Mouse (Mus musculus) intestine, postnatal 0 days (tissue): Measurements from ENCODE around the gene Uvrag. TPM values are rescaled to one million over a fixed set of nuclear protein-coding genes. Genes with fewer than 3 reads are reported as not detected.

ENCODE experiments used
- ATAC-seq: fragments of 200-750 bp; cut with Nextera tagmentation; 2 replicates; pipeline ENCODE4 v1.8.0; 2017; ENCODE audit warnings: mild to moderate bottlenecking, moderate TSS enrichment, moderate library complexity
- H3K27ac ChIP-seq: fragments of 300-500 bp; sonication (generic); 2 replicates; pipeline ENCODE4 v1.5.1; 2014; ENCODE audit warnings: mild to moderate bottlenecking, low read depth, low read length, moderate library complexity
- H3K27me3 ChIP-seq: fragments of 300-500 bp; sonication (generic); replicated peaks from 2 replicates; pipeline ENCODE4 v1.6.1; 2014; ENCODE audit warnings: low read length, mixed read lengths; ENCODE audit not compliant: control insufficient read depth, insufficient read depth
- H3K36me3 ChIP-seq: fragments of 300-500 bp; sonication (generic); 2 replicates; pipeline ENCODE4 v1.6.1; 2014; ENCODE audit warnings: mild to moderate bottlenecking, moderate library complexity; ENCODE audit not compliant: control insufficient read depth, insufficient read depth
- H3K4me1 ChIP-seq: fragments of 300-500 bp; sonication (generic); replicated peaks from 2 replicates; pipeline ENCODE4 v1.6.1; 2014; ENCODE audit warnings: antibody characterized with exemption, low read length, mixed read lengths; ENCODE audit not compliant: control insufficient read depth, insufficient read depth
- H3K4me2 ChIP-seq: fragments of 300-500 bp; sonication (generic); replicated peaks from 2 replicates; pipeline ENCODE4 v1.6.1; 2014; ENCODE audit warnings: low read depth, mild to moderate bottlenecking, moderate library complexity
- H3K4me3 ChIP-seq: fragments of 300-500 bp; sonication (generic); 2 replicates; pipeline ENCODE4 v1.5.1; 2014; ENCODE audit warnings: low read depth, low read length
- H3K9ac ChIP-seq: fragments of 300-500 bp; sonication (generic); 2 replicates; pipeline ENCODE4 v1.6.1; 2014; ENCODE audit warnings: mild to moderate bottlenecking, low read depth, low read length
- H3K9me3 ChIP-seq: fragments of 300-500 bp; sonication (generic); 2 replicates; pipeline ENCODE4 v1.6.1; 2016; ENCODE audit warnings: mixed run types; ENCODE audit not compliant: control insufficient read depth
- CTCF ChIP-seq: sonication (generic); IDR thresholded peaks from 2 replicates; pipeline ENCODE4 v1.5.1; 2016; ENCODE audit warnings: low read depth, mild to moderate bottlenecking, control low read depth, antibody characterized with exemption, moderate library complexity
- WGBS: fragments of 180-500 bp; shearing (Covaris S2); extraction: QIAGEN DNeasy Blood & Tissue Kit; methylation state at CpG from one replicate; pipeline ENCODE4 v1.1.7; 2014; 5-methylcytosine and 5-hydroxymethylcytosine counted together
- polyA plus RNA-seq: library from polyadenylated mRNA; unstranded; fragments of >200 nt; fragmentation: Nextera tagmentation; extraction: Ambion mirVana; gene quantifications from 2 replicates; pipeline ENCODE4 v1.2.1, GENCODE M21; 2015

Uvrag gene
- polyA plus RNA-seq, 1 experiment from 2014 or later = 12.0 TPM

DNA sequence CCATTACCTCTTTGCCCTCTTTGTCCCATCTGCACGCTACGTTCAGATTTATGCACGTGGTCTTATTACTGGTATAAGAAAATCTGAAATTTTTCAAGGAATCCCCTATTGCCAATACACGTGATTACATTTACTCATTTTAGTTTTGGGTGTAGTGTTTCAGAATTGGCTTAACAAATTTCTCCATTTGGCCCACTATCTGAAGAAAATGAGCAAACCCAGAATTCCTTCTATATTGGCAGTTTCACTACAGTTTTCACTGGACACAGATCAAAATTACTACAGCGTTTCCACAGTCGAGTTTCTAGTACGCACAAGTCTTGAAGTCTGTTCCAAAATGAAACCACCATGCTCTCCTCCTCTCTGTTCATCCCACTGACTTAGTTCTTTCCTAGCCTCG is 104.7 kb downstream of the Uvrag start:
- Histone ChIP-seq H3K27me3 (no peaks in the 10 kb centered on the region), H3K9ac (no peak overlapping the region), H3K4me3 (no peak overlapping the region), H3K9me3 (no peaks in the 10 kb centered on the region), H3K36me3 (no peaks in the 10 kb centered on the region), H3K4me1 (no peaks in the 10 kb centered on the region), H3K27ac (no peak overlapping the region), H3K4me2 (no peak overlapping the region)
- no peak for TF ChIP-seq CTCF
- ATAC-seq = no peak
- WGBS = 83% methylated on average over 8 of the region's 8 CpGs

DNA sequence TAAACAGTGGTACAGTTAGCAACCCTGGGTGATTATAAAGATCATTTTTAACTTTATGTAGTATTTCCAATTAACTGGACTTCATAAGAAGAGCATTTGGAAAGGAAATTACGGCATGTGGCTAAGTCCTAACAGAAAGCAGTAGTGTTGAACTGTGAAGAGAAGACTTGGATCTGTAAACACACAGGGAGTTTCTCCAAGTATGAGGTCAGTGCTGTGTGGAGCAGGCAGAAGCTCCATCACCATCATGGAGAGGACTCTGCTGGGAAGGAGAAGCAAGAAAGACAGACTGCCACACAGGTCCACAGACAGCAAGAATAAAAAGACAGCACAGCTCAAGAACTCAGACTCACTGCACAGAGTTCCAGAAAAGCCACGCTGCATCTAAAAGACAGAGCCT is 106.0 kb downstream of the Uvrag start:
- Histone ChIP-seq H3K4me3 (no peak overlapping the region), H3K27ac (no peak overlapping the region), H3K9me3 (no peaks in the 10 kb centered on the region), H3K4me1 (no peaks in the 10 kb centered on the region), H3K36me3 (0 out of 2 replicates have a peak, but pooled peaks cover 5% of the 10 kb centered on the region), H3K4me2 (no peak overlapping the region), H3K9ac (no peak overlapping the region), H3K27me3 (no peaks in the 10 kb centered on the region)
- ATAC-seq = no peak
- no peak for TF ChIP-seq CTCF
- WGBS = 84% methylated on average over 2 of the region's 2 CpGs

GRCm38 (mm10) chr7:99033838-99034237 is 107.1 kb downstream of the Uvrag start:
- H3K27me3 ChIP-seq = no peaks in the 10 kb centered on the region
- H3K9me3 ChIP-seq = no peaks in the 10 kb centered on the region
- H3K4me3 ChIP-seq = no peak overlapping the region
- H3K4me1 ChIP-seq = no peaks in the 10 kb centered on the region
- H3K27ac ChIP-seq = no peak overlapping the region
- H3K36me3 ChIP-seq = 0 out of 2 replicates have a peak, but pooled peaks cover 5% of the 10 kb centered on the region
- H3K4me2 ChIP-seq = no peak overlapping the region
- H3K9ac ChIP-seq = no peak overlapping the region
- 68% methylated on average over 5 of the region's 5 CpGs for WGBS
- TF ChIP-seq CTCF = no peak
- ATAC-seq = no peak

DNA sequence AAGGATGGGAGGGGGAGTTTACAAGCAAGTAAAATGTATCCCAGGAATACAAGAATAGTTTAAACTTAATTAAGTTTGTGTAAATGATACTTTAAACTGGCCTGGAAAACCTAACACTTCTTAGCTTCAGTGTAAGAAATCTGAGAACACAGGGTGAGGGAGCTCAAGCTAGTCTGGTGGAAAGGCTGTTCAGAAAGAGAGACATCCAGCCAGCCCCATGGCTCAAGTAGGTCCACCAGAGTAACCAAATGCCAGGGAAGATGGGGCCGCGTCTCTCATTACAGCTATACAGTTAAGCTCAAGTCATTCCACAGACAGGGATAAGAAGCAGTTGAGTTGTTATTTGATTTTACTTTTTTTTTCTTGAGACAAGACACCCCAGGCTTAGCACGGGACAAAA is 107.6 kb downstream of the Uvrag start:
- Histone ChIP-seq H3K9me3 (no peaks in the 10 kb centered on the region), H3K4me1 (no peaks in the 10 kb centered on the region), H3K27ac (no peak overlapping the region), H3K4me3 (no peak overlapping the region), H3K36me3 (0 out of 2 replicates have a peak, but pooled peaks cover 5% of the 10 kb centered on the region), H3K27me3 (no peaks in the 10 kb centered on the region), H3K4me2 (no peak overlapping the region), H3K9ac (no peak overlapping the region)
- TF ChIP-seq CTCF = no peak
- WGBS = 92% methylated on average over 3 of the region's 3 CpGs
- ATAC-seq = no peak

GRCm38 (mm10) chr7:99032051-99032450 is 108.9 kb downstream of the Uvrag start:
- Histone ChIP-seq H3K27ac (no peak overlapping the region), H3K27me3 (no peaks in the 10 kb centered on the region), H3K9ac (no peak overlapping the region), H3K9me3 (no peaks in the 10 kb centered on the region), H3K4me3 (no peak overlapping the region), H3K4me2 (no peak overlapping the region), H3K4me1 (no peaks in the 10 kb centered on the region), H3K36me3 (0 out of 2 replicates have a peak, but pooled peaks cover 5% of the 10 kb centered on the region)
- no peak for ATAC-seq
- TF ChIP-seq CTCF = no peak
- 92% methylated on average over 8 of the region's 8 CpGs for WGBS

GRCm38 (mm10) chr7:99028108-99028507 is 112.8 kb downstream of the Uvrag start:
- peak; percentile 50 for TF ChIP-seq CTCF
- Histone ChIP-seq H3K9me3 (no peaks in the 10 kb centered on the region), H3K4me2 (no peak overlapping the region), H3K27me3 (no peaks in the 10 kb centered on the region), H3K36me3 (0 out of 2 replicates have a peak, but pooled peaks cover 5% of the 10 kb centered on the region), H3K9ac (no peak overlapping the region), H3K4me1 (no peaks in the 10 kb centered on the region), H3K27ac (no peak overlapping the region), H3K4me3 (no peak overlapping the region)
- WGBS = 92% methylated on average over 7 of the region's 7 CpGs
- no peak for ATAC-seq

- 0 out of 2 replicates have a peak, but pooled peaks cover 5% of the 10 kb centered on the region for H3K36me3 ChIP-seq
- no peak overlapping the region for H3K27ac ChIP-seq
- WGBS = 74% methylated on average over 5 of the region's 5 CpGs
- H3K9me3 ChIP-seq = no peaks in the 10 kb centered on the region
- TF ChIP-seq CTCF = no peak
- no peaks in the 10 kb centered on the region for H3K27me3 ChIP-seq
- no peak overlapping the region for H3K9ac ChIP-seq
- no peak overlapping the region for H3K4me3 ChIP-seq
- no peaks in the 10 kb centered on the region for H3K4me1 ChIP-seq
- H3K4me2 ChIP-seq = no peak overlapping the region
- no peak for ATAC-seq
These were observed 113.8 kb downstream of the Uvrag start for GRCm38 (mm10) chr7:99027185-99027584.
